In genomic region chr2:152048003-152048980, GRCm38 (mm10) we compare ENCODE assay signal across 10 mouse cellular contexts. TPM values are rescaled to one million over a fixed set of nuclear protein-coding genes. Genes with fewer than 3 reads are reported as not detected.
A peak's percentile ranks its signal among the peaks of the same experiment; 100 is the strongest.
DNase-seq lines count a peak whose midpoint lies in the region; ATAC-seq and TF ChIP-seq lines count a peak whose summit lies in the region.
"Had no signal": no experiment of that assay in that cellular context is flagged by ENCODE, and none has a peak within 500 bp of the region (broad histone marks: within the 10 kb centered on the region; RNA-seq: fewer than 3 reads in every experiment).

No protein-coding gene starts in this region.

- no peak for ATAC-seq in limb, embryonic 12.5 days (ENCODE audit: insufficient number of reproducible peaks, insufficient read depth, low FRiP score, low TSS enrichment, low read depth)

- H3K4me3 ChIP-seq in heart, adult 2 months = peak overlapping the region; percentile 43
- peak overlapping the region; percentile 79 for H3K4me3 ChIP-seq in E14TG2a.4 (replicated peaks; ENCODE audit: low read length)
- peak overlapping the region; percentile 5; the same call in 1 of the 2 replicates for H3K4me3 ChIP-seq in embryonic fibroblast, embryonic 13.5 days (ENCODE audit: insufficient read depth, low read length)
- H3K4me3 ChIP-seq in limb, embryonic 12.5 days (replicated peaks) = peak overlapping the region; percentile 58
- H3K4me3 ChIP-seq in small intestine, adult 2 months (ENCODE audit: low read depth, low read length) = peak overlapping the region; percentile 53

- TF ChIP-seq POLR2A in heart, adult 2 months (IDR thresholded peaks at IDR 0.05; ENCODE audit: insufficient read depth, low read depth, low read length) = no peak
- no peak for TF ChIP-seq POLR2A in embryonic fibroblast, embryonic 13.5 days (IDR thresholded peaks at IDR 0.05; ENCODE audit: low read depth, low read length)
- TF ChIP-seq POLR2A in small intestine, adult 2 months (IDR thresholded peaks at IDR 0.05; ENCODE audit: low read depth, low read length) = no peak

- H3K4me2 ChIP-seq in limb, embryonic 12.5 days = peak overlapping the region; percentile 95

- 1% methylated on average over 82 of the region's 82 CpGs for WGBS in heart, adult 2 months
- under 1% methylated on average over 74 of the region's 82 CpGs for WGBS in limb, embryonic 12.5 days
- 1% methylated on average over 79 of the region's 82 CpGs for WGBS in small intestine, adult 2 months

- no peaks in the 10 kb centered on the region for H3K4me1 ChIP-seq in heart, adult 2 months (ENCODE audit: control insufficient read depth, insufficient read depth, low read length)
- H3K4me1 ChIP-seq in E14TG2a.4 (replicated peaks; ENCODE audit: low read depth, low read length) = peaks cover 38% of the 10 kb centered on the region
- H3K4me1 ChIP-seq in embryonic fibroblast, embryonic 13.5 days (ENCODE audit: control insufficient read depth, insufficient read depth, low read length) = no peaks in the 10 kb centered on the region
- H3K4me1 ChIP-seq in limb, embryonic 12.5 days (replicated peaks) = peaks cover 24% of the 10 kb centered on the region
- H3K4me1 ChIP-seq in small intestine, adult 2 months (ENCODE audit: control insufficient read depth, insufficient read depth, insufficient read length, low read length) = peaks cover 11% of the 10 kb centered on the region

- TF ChIP-seq CTCF in heart, adult 2 months (IDR thresholded peaks at IDR 0.05) = no peak
- TF ChIP-seq CTCF in E14TG2a.4 (conservative IDR thresholded peaks at IDR 0.05; ENCODE audit: low read length) = no peak
- no peak for TF ChIP-seq CTCF in embryonic fibroblast, embryonic 13.5 days (IDR thresholded peaks at IDR 0.05; ENCODE audit: borderline replicate concordance, insufficient read depth, low read length)
- TF ChIP-seq CTCF in small intestine, adult 2 months (IDR thresholded peaks at IDR 0.05; ENCODE audit: extremely low read depth, insufficient read length, insufficient replicate concordance, low read depth, low read length) = no peak

- peaks cover 10% of the 10 kb centered on the region for H3K27me3 ChIP-seq in heart, adult 2 months (ENCODE audit: control insufficient read depth, insufficient read depth, low read length)
- H3K27me3 ChIP-seq in E14TG2a.4 (ENCODE audit: insufficient read depth, low read length) = peaks cover 86% of the 10 kb centered on the region
- peaks cover 90% of the 10 kb centered on the region for H3K27me3 ChIP-seq in limb, embryonic 12.5 days
- peaks cover 29% of the 10 kb centered on the region for H3K27me3 ChIP-seq in small intestine, adult 2 months (ENCODE audit: control insufficient read depth, insufficient read depth, low read length)

- intact Hi-C loops in heart, adult 2 months (cut with DNase I) = no loop called here
- intact Hi-C loops in heart, postnatal 36 days (cut with DNase I) = no loop called here
- intact Hi-C loops in left cerebral cortex, postnatal 25 days (cut with DNase I) = no loop called here

- no peaks in the 10 kb centered on the region for H3K36me3 ChIP-seq in heart, adult 2 months (ENCODE audit: control insufficient read depth, insufficient read depth, low read length)
- H3K36me3 ChIP-seq in E14TG2a.4 (ENCODE audit: insufficient read depth, low read length) = no peaks in the 10 kb centered on the region
- no peaks in the 10 kb centered on the region for H3K36me3 ChIP-seq in limb, embryonic 12.5 days
- no peaks in the 10 kb centered on the region for H3K36me3 ChIP-seq in small intestine, adult 2 months (ENCODE audit: control insufficient read depth, insufficient read depth, low read length)
- H3K36me3 ChIP-seq: G1E had no signal

- DNase-seq in heart, adult 2 months = no peak
- DNase-seq in heart, postnatal 36 days = no peak
- DNase-seq in layer of hippocampus, adult 9-11 months = no peak
- no peak for DNase-seq in left cerebral cortex, postnatal 25 days (ENCODE audit: low spot score in 2 of 2)

- H3K27ac ChIP-seq in heart, adult 2 months = no peak overlapping the region
- no peak overlapping the region for H3K27ac ChIP-seq in embryonic fibroblast, embryonic 13.5 days (ENCODE audit: insufficient read depth, low read length)
- no peak overlapping the region for H3K27ac ChIP-seq in limb, embryonic 12.5 days
- no peak overlapping the region for H3K27ac ChIP-seq in small intestine, adult 2 months (ENCODE audit: insufficient read depth, low read depth, low read length)

- TF ChIP-seq EP300 in heart, adult 2 months (IDR thresholded peaks at IDR 0.05; ENCODE audit: insufficient read depth, low read depth, low read length) = no peak

- H3K9me3 ChIP-seq in E14TG2a.4 (ENCODE audit: low read length) = no peaks in the 10 kb centered on the region
- no peaks in the 10 kb centered on the region for H3K9me3 ChIP-seq in limb, embryonic 12.5 days

- H3K79me2 ChIP-seq in heart, adult 2 months (replicated peaks; ENCODE audit: control insufficient read depth, insufficient read depth, low read length) = no peaks in the 10 kb centered on the region

- no peak overlapping the region for H3K9ac ChIP-seq in heart, adult 2 months (ENCODE audit: low read depth, low read length)
- peak overlapping the region; percentile 70 for H3K9ac ChIP-seq in limb, embryonic 12.5 days (replicated peaks)

RNA-seq across cellular contexts. Expression of gene Scrt2, which starts 33.0 kb away (rescaled TPM):
- total RNA-seq in heart, adult 2 months (2021) = not detected
- not detected in 2 replicates for polyA plus RNA-seq in heart, adult 2 months (2012; rRNA removed)
- not detected for total RNA-seq in heart, postnatal 36 days (2021)
- not detected in 2 replicates for polyA plus RNA-seq in embryonic fibroblast, embryonic 13.5 days (2011; ENCODE audit: insufficient read length, low read depth, missing spikeins)
- not detected in 2 replicates for polyA plus RNA-seq in limb, embryonic 12.5 days (2016; fragmentation: Nextera tagmentation; extraction: Ambion mirVana)
- 0.03 TPM in 1 of 2 replicates, not detected in the other for polyA plus RNA-seq in small intestine, adult 2 months (2012; rRNA removed)
- 10 to 100 TPM; 15.2 to 18.5 TPM for total RNA-seq in left cerebral cortex, postnatal 25 days (2021)
- total RNA-seq: hematopoietic stem cell, adult 5-6 weeks had no signal
- polyA plus RNA-seq: G1E had no signal

RNA-seq across cellular contexts. Expression of gene Slc52a3, which starts 52.0 kb away (rescaled TPM):
- 1 to 10 TPM; 1.8 to 3.4 TPM for total RNA-seq in heart, adult 2 months (2021)
- polyA plus RNA-seq in heart, adult 2 months (2012; rRNA removed) = 2.5 and 2.8 TPM in 2 replicates
- total RNA-seq in heart, postnatal 36 days (2021) = 1 to 10 TPM; 1.2 to 2.4 TPM
- 0.55 and 0.60 TPM in 2 replicates for polyA plus RNA-seq in embryonic fibroblast, embryonic 13.5 days (2011; ENCODE audit: insufficient read length, low read depth, missing spikeins)
- 0.97 and 1.2 TPM in 2 replicates for polyA plus RNA-seq in limb, embryonic 12.5 days (2016; fragmentation: Nextera tagmentation; extraction: Ambion mirVana)
- 26.8 and 274 TPM in 2 replicates for polyA plus RNA-seq in small intestine, adult 2 months (2012; rRNA removed)
- total RNA-seq in left cerebral cortex, postnatal 25 days (2021) = 1 to 10 TPM; 4.0 to 4.1 TPM

RNA-seq across cellular contexts. Expression of gene Srxn1, which starts 57.0 kb away (rescaled TPM):
- 10 to 100 TPM; 19.2 to 23.9 TPM for total RNA-seq in heart, adult 2 months (2021)
- polyA plus RNA-seq in heart, adult 2 months (2012; rRNA removed) = 35.9 and 40.0 TPM in 2 replicates
- total RNA-seq in heart, postnatal 36 days (2021) = 10 to 100 TPM; 16.6 to 21.6 TPM
- polyA plus RNA-seq in embryonic fibroblast, embryonic 13.5 days (2011; ENCODE audit: insufficient read length, low read depth, missing spikeins) = 39.1 and 47.8 TPM in 2 replicates
- polyA plus RNA-seq in limb, embryonic 12.5 days (2016; fragmentation: Nextera tagmentation; extraction: Ambion mirVana) = 7.5 and 8.6 TPM in 2 replicates
- 184 and 579 TPM in 2 replicates for polyA plus RNA-seq in small intestine, adult 2 months (2012; rRNA removed)
- total RNA-seq in left cerebral cortex, postnatal 25 days (2021) = 10 to 100 TPM; 85.6 to 96.7 TPM

Comparison
In these comparisons a context has a peak if more than half of its experiments do, and no peak if none do; other contexts are left out.
1. H3K4me3 ChIP-seq: peak in every context shown above with its lines; median percentile 79 in E14TG2a.4; 58 in limb, embryonic 12.5 days; 53 in small intestine, adult 2 months; 43 in heart, adult 2 months; 5 in embryonic fibroblast, embryonic 13.5 days.